Mouse (Mus musculus) bone marrow, adult 2 months (tissue): ENCODE measurements around the gene Macf1.

Experiments
- CTCF ChIP-seq: fragments of 200-500 bp; IDR thresholded peaks from 2 replicates; pipeline ENCODE4 v1.5.1; 2011; ENCODE audit warnings: low read length, control low read depth; ENCODE audit not compliant: control insufficient read depth, insufficient read depth
- POLR2A ChIP-seq: fragments of 200-500 bp; IDR thresholded peaks from 2 replicates; pipeline ENCODE4 v1.6.1; 2011; ENCODE audit warnings: low read depth, mild to moderate bottlenecking, control low read depth, low read length, borderline replicate concordance; ENCODE audit not compliant: control insufficient read depth

DNA sequence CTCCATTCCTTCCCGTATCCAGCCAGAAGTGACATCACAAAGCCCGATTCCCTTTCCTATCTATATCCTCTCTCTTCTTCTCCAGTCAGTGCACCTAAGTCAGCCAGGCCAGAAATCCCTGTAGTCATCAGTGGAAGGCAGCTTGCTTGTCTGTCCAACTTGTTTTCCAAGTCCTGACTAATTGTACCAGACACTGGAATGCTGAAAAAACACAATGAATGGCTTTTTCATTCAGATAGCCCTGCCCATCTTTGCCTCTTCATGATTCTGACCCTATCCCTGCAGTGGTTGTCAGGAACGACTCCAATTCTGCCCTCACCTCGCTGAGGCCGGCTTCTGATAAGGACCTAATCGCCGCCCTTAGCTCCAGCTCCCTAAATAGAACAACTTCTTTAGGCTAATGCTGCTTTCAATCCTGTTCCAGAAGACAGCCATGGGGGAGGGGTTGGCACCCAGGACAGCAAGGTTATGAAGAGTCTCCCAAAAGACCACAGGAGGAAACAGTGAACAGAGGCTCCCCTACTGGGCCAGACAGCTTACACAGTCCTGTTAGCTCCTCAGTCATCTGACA lies 118.8 kb downstream of the Macf1 start:
- TF ChIP-seq CTCF (no peak), POLR2A (no peak)
